Mouse (Mus musculus): Measurements from ENCODE around the gene Ebf1. TPM values are rescaled to one million over a fixed set of nuclear protein-coding genes. Genes with fewer than 3 reads are reported as not detected.

The Ebf1 gene
- polyA plus RNA-seq, 1 experiment from 2014 or later: 3.6 TPM

DNA sequence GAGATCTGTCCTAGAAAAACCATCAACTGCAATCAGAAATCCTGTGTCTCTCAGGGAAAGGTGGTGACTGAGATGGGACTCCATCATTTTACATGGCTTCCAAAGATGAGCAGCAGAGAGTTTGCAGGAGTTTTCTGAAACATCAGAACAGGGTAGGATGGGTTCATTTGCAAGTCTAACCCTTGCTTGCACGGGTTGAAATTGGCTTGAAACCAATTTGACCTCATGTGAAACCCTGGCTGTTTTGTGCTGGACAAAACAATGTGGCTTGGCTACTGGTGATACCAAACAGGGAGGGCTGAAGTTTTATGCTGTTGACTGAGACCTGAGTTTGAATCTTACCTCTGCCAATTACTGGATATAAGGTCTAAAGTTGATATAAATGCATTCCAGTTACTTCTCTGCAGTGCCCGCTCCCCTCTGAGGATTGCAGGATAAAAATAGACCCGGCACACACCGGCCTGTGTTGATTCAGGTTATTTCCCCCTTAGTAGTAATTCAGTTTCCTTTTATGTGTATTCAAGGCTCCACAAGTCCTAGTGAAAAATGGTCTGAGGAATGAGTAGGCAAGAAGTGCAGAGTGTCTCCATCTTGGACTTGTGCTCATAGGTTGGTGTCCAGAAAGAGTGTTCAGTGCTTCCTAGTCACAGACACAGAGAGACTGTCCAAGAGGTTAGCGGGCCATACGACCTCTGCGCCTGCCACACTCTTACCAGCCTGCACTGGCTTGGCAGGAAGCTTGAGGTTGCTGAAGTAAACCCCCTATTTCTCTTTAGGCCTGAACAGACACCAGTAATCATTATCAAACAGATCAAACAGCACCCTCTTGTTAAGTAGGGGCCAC is 147.1 kb downstream of the Ebf1 start:
- ATAC-seq (ENCODE audit: low FRiP score, low TSS enrichment): no peak
- Histone ChIP-seq H3K27me3 (ENCODE audit: control insufficient read depth, insufficient read depth, low read length) (no peaks in the 10 kb centered on the region), H3K9ac (ENCODE audit: low read length) (no peak overlapping the region), H3K4me3 (ENCODE audit: low read depth, low read length) (no peak overlapping the region), H3K4me1 (replicated peaks; ENCODE audit: control insufficient read depth, insufficient read depth) (no peaks in the 10 kb centered on the region), H3K36me3 (ENCODE audit: control insufficient read depth, insufficient read depth, low read length) (no peaks in the 10 kb centered on the region), H3K9me3 (ENCODE audit: control insufficient read depth, low read length) (no peaks in the 10 kb centered on the region), H3K27ac (replicated peaks) (no peak overlapping the region), H3K4me2 (replicated peaks; ENCODE audit: low read depth) (no peak overlapping the region)
- TF ChIP-seq EP300 (optimal IDR thresholded peaks at IDR 0.05) (no peak), CTCF (IDR thresholded peaks at IDR 0.05; ENCODE audit: low read depth) (no peak)
- 79% methylated on average over 7 of the region's 7 CpGs for WGBS
- DNase-seq (ENCODE audit: low spot score): no peak

- no peak overlapping the region for H3K9ac ChIP-seq (ENCODE audit: low read length)
- ATAC-seq (ENCODE audit: low FRiP score, low TSS enrichment) (no peak), DNase-seq (ENCODE audit: low spot score) (no peak)
- no peaks in the 10 kb centered on the region for H3K27me3 ChIP-seq (ENCODE audit: control insufficient read depth, insufficient read depth, low read length)
- 84% methylated on average over 11 of the region's 11 CpGs for WGBS
- no peak overlapping the region for H3K4me2 ChIP-seq (replicated peaks; ENCODE audit: low read depth)
- H3K9me3 ChIP-seq (ENCODE audit: control insufficient read depth, low read length): no peaks in the 10 kb centered on the region
- H3K36me3 ChIP-seq (ENCODE audit: control insufficient read depth, insufficient read depth, low read length): no peaks in the 10 kb centered on the region
- no peak for TF ChIP-seq EP300 (optimal IDR thresholded peaks at IDR 0.05)
- TF ChIP-seq CTCF (IDR thresholded peaks at IDR 0.05; ENCODE audit: low read depth): no peak
- H3K4me1 ChIP-seq (replicated peaks; ENCODE audit: control insufficient read depth, insufficient read depth): no peaks in the 10 kb centered on the region
- H3K4me3 ChIP-seq (ENCODE audit: low read depth, low read length): no peak overlapping the region
- H3K27ac ChIP-seq (replicated peaks): no peak overlapping the region
These were observed 147.9 kb downstream of the Ebf1 start for GRCm38 (mm10) chr11:44764988-44765387.

DNA sequence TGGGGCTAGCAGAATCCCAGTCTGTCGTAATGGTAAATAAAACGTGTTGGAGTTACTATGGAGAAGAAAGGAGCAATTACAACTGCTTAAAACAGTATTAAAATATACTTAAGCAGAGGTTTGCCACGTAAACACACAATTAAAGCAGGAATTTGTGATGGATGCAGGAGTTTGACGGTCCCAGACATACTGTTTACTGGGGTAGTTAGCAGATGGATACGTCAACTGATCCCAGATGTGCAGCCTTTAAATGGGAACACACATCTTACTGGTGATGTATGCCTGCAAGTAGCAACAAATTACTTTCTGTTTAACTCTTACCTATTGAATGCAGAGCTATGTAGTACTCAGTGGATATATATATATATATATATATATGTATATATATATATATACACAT is 149.1 kb downstream of the Ebf1 start:
- H3K27ac ChIP-seq (replicated peaks): no peak overlapping the region
- H3K36me3 ChIP-seq (ENCODE audit: control insufficient read depth, insufficient read depth, low read length): no peaks in the 10 kb centered on the region
- TF ChIP-seq CTCF (IDR thresholded peaks at IDR 0.05; ENCODE audit: low read depth) (no peak), EP300 (optimal IDR thresholded peaks at IDR 0.05) (no peak)
- 48% methylated on average over 5 of the region's 5 CpGs for WGBS
- no peak overlapping the region for H3K4me2 ChIP-seq (replicated peaks; ENCODE audit: low read depth)
- ATAC-seq (ENCODE audit: low FRiP score, low TSS enrichment) (no peak), DNase-seq (ENCODE audit: low spot score) (no peak)
- H3K27me3 ChIP-seq (ENCODE audit: control insufficient read depth, insufficient read depth, low read length): no peaks in the 10 kb centered on the region
- H3K4me3 ChIP-seq (ENCODE audit: low read depth, low read length): no peak overlapping the region
- no peak overlapping the region for H3K9ac ChIP-seq (ENCODE audit: low read length)
- H3K4me1 ChIP-seq (replicated peaks; ENCODE audit: control insufficient read depth, insufficient read depth): no peaks in the 10 kb centered on the region
- H3K9me3 ChIP-seq (ENCODE audit: control insufficient read depth, low read length): no peaks in the 10 kb centered on the region

DNA sequence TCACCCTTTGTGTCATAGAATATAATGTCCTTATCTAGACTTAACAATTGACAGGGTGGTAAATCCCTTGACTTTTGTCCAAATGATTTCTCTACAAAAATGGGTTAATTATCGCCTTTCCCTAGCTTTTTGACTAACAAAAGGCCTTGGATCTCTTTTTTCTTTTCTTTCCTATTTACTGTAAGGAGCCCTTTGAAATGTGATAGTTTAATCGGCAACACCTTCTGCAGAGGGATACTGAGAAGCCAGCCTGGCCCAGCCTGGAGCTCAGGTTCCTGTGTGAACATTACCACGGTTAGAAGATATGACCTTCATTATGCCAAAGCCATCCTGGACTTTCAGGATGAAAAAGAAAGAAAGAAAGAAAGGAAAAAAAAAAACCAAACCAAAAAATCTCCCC is 150.2 kb downstream of the Ebf1 start:
- no peak overlapping the region for H3K27ac ChIP-seq (replicated peaks)
- ATAC-seq (ENCODE audit: low FRiP score, low TSS enrichment) (no peak), DNase-seq (ENCODE audit: low spot score) (no peak)
- H3K9ac ChIP-seq (ENCODE audit: low read length): no peak overlapping the region
- no peaks in the 10 kb centered on the region for H3K27me3 ChIP-seq (ENCODE audit: control insufficient read depth, insufficient read depth, low read length)
- 33% methylated on average over 3 of the region's 3 CpGs for WGBS
- H3K36me3 ChIP-seq (ENCODE audit: control insufficient read depth, insufficient read depth, low read length): no peaks in the 10 kb centered on the region
- H3K9me3 ChIP-seq (ENCODE audit: control insufficient read depth, low read length): no peaks in the 10 kb centered on the region
- H3K4me1 ChIP-seq (replicated peaks; ENCODE audit: control insufficient read depth, insufficient read depth): no peaks in the 10 kb centered on the region
- no peak overlapping the region for H3K4me3 ChIP-seq (ENCODE audit: low read depth, low read length)
- TF ChIP-seq EP300 (optimal IDR thresholded peaks at IDR 0.05) (no peak), CTCF (IDR thresholded peaks at IDR 0.05; ENCODE audit: low read depth) (no peak)
- H3K4me2 ChIP-seq (replicated peaks; ENCODE audit: low read depth): no peak overlapping the region

DNA sequence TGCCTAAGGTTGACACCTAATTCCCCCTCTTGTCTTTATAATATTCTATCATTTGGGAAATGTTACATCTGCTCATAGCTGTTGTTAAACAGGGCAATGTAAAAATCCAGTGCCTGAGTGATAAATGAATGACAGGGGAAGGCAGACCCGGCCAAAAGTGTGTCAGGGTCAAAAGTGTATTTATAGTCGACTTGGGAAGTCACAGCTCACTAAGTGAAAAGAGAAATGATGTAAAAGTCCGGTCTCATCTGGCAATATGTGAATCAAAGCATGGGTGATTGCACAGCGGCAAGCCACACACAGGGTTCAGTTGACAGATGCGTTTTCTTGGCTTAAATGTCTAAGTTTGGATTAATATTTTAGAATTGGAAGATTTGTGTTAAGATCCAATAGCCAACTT is 151.2 kb downstream of the Ebf1 start:
- Histone ChIP-seq H3K27ac (replicated peaks) (no peak overlapping the region), H3K4me3 (ENCODE audit: low read depth, low read length) (no peak overlapping the region), H3K27me3 (ENCODE audit: control insufficient read depth, insufficient read depth, low read length) (no peaks in the 10 kb centered on the region), H3K36me3 (ENCODE audit: control insufficient read depth, insufficient read depth, low read length) (no peaks in the 10 kb centered on the region), H3K9me3 (ENCODE audit: control insufficient read depth, low read length) (no peaks in the 10 kb centered on the region), H3K4me1 (replicated peaks; ENCODE audit: control insufficient read depth, insufficient read depth) (no peaks in the 10 kb centered on the region), H3K9ac (ENCODE audit: low read length) (no peak overlapping the region), H3K4me2 (replicated peaks; ENCODE audit: low read depth) (no peak overlapping the region)
- WGBS: 52% methylated on average over 5 of the region's 5 CpGs
- DNase-seq (ENCODE audit: low spot score) (no peak), ATAC-seq (ENCODE audit: low FRiP score, low TSS enrichment) (no peak)
- TF ChIP-seq EP300 (optimal IDR thresholded peaks at IDR 0.05) (no peak), CTCF (IDR thresholded peaks at IDR 0.05; ENCODE audit: low read depth) (no peak)

- WGBS: 81% methylated on average over 11 of the region's 11 CpGs
- no peaks in the 10 kb centered on the region for H3K36me3 ChIP-seq (ENCODE audit: control insufficient read depth, insufficient read depth, low read length)
- H3K27ac ChIP-seq (replicated peaks): no peak overlapping the region
- no peaks in the 10 kb centered on the region for H3K9me3 ChIP-seq (ENCODE audit: control insufficient read depth, low read length)
- H3K4me3 ChIP-seq (ENCODE audit: low read depth, low read length): no peak overlapping the region
- H3K4me2 ChIP-seq (replicated peaks; ENCODE audit: low read depth): no peak overlapping the region
- H3K27me3 ChIP-seq (ENCODE audit: control insufficient read depth, insufficient read depth, low read length): no peaks in the 10 kb centered on the region
- TF ChIP-seq CTCF (IDR thresholded peaks at IDR 0.05; ENCODE audit: low read depth): no peak
- no peak for TF ChIP-seq EP300 (optimal IDR thresholded peaks at IDR 0.05)
- no peaks in the 10 kb centered on the region for H3K4me1 ChIP-seq (replicated peaks; ENCODE audit: control insufficient read depth, insufficient read depth)
- H3K9ac ChIP-seq (ENCODE audit: low read length): no peak overlapping the region
- no peak for DNase-seq (ENCODE audit: low spot score)
- no peak for ATAC-seq (ENCODE audit: low FRiP score, low TSS enrichment)
These were observed 154.0 kb downstream of the Ebf1 start for GRCm38 (mm10) chr11:44770989-44771564.

Measured in stomach, postnatal 0 days (tissue).